Mouse (Mus musculus): ENCODE measurements around the gene Slc46a2. TPM values are rescaled to one million over a fixed set of nuclear protein-coding genes. Genes with fewer than 3 reads are reported as not detected.

The Slc46a2 gene
- polyA plus RNA-seq, 1 experiment from 2014 or later = not detected

DNA sequence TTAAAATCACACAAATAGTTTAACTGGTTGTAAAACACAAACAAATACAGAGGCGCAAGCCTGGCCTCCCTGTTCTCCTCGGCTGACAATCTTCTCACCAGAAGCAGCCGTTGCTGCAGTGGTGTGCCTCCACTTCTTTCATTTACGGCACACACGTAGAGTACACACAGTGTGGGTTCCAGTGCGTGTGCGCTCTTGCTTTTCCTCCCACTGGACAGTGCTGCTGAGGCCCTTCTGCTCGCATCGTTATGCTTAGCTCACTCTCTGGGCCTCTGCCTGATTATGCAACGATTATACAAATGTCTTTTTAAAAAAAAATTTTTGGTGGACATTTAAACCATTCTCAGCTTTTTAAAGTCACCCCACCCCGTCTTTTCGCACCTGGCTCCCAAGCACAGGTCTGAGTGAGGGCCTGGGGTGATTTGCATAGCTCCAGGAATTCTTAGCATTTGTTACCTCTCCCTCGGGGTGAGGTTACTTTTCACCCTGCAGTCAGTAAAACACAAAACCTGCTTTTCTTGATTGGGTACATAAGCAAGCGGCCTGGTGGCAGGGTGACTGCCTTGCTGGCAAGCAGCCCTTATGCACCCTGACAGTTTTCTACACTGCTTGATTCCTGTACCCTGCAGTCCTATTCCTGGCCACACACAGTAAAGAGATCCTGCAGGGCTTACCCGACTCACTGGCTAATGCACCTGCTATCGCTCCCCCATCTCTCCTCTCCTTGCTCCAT lies 55.0 kb downstream of the Slc46a2 start:
- Histone ChIP-seq H3K4me3 (ENCODE audit: low read depth, low read length) (no peak overlapping the region), H3K36me3 (ENCODE audit: control insufficient read depth, insufficient read depth, low read length) (no peaks in the 10 kb centered on the region), H3K9ac (ENCODE audit: low read length) (no peak overlapping the region), H3K27ac (ENCODE audit: low read depth, low read length) (no peak overlapping the region), H3K9me3 (ENCODE audit: control insufficient read depth, low read length) (no peaks in the 10 kb centered on the region), H3K4me2 (ENCODE audit: low read depth, low read length, severe bottlenecking) (no peak overlapping the region), H3K4me1 (replicated peaks; ENCODE audit: control insufficient read depth, insufficient read depth, low read length) (no peaks in the 10 kb centered on the region), H3K27me3 (ENCODE audit: control insufficient read depth, insufficient read depth, low read length) (no peaks in the 10 kb centered on the region)
- DNase-seq (ENCODE audit: low spot score) = no peak
- WGBS = 71% methylated on average over 16 of the region's 16 CpGs
- 0 out of 2 replicates have a peak, but pooled peaks have one; percentile 30 for ATAC-seq (replicated peaks; ENCODE audit: low FRiP score)

Other genes with a start within 250 kb of the Slc46a2 start
- gene Inip, start 113.5 kb downstream of the Slc46a2 start, polyA plus RNA-seq (2014; fragmentation: Nextera tagmentation; extraction: Ambion mirVana) = 102 and 114 TPM in 2 replicates
- gene Snx30, start 109.2 kb downstream of the Slc46a2 start, polyA plus RNA-seq (2014; fragmentation: Nextera tagmentation; extraction: Ambion mirVana) = 8.8 and 8.9 TPM in 2 replicates
- not detected in 2 replicates for gene Mup4, start 45.7 kb upstream of the Slc46a2 start, polyA plus RNA-seq (2014; fragmentation: Nextera tagmentation; extraction: Ambion mirVana)
- not detected in 2 replicates for gene Mup6, start 49.2 kb upstream of the Slc46a2 start, polyA plus RNA-seq (2014; fragmentation: Nextera tagmentation; extraction: Ambion mirVana)
- gene Mup7, start 155.4 kb upstream of the Slc46a2 start, polyA plus RNA-seq (2014; fragmentation: Nextera tagmentation; extraction: Ambion mirVana) = not detected in 2 replicates
- gene Mup2, start 239.2 kb upstream of the Slc46a2 start, polyA plus RNA-seq (2014; fragmentation: Nextera tagmentation; extraction: Ambion mirVana) = not detected in 2 replicates